Mouse (Mus musculus) gastrocnemius, postnatal 10 days (tissue): ENCODE data around the gene Timp4. TPM values are rescaled to one million over a fixed set of nuclear protein-coding genes. Genes with fewer than 3 reads are reported as not detected.

Experiments
- DNase-seq: peaks from one replicate; pipeline ENCODE4 v3.0.0; 2021; ENCODE audit warnings: mixed read lengths
- long read RNA-seq, 2 experiments: library from polyadenylated mRNA; stranded (forward); transcript quantifications; one replicate each; pipeline ENCODE4 v2.0.0; 2021
- total RNA-seq, 2 experiments: library from RNA; stranded (reverse); gene quantifications; 2 replicates each; pipeline ENCODE4 v1.2.3; 2021

The Timp4 gene
- total RNA-seq: 1 to 10 TPM; 2.0 to 7.1 TPM
- long read RNA-seq, experiment 1, full-length matches to known transcripts: 1 of 1 reads
- long read RNA-seq, experiment 1, partial matches to known transcripts: 0 of 1 reads
- long read RNA-seq, experiment 1, other reads (novel, unspliced or antisense): 0 of 1 reads
- long read RNA-seq, experiment 2, full-length matches to known transcripts: 12 of 15 reads
- long read RNA-seq, experiment 2, partial matches to known transcripts: 0 of 15 reads
- long read RNA-seq, experiment 2, other reads (novel, unspliced or antisense): 3 of 15 reads

DNA sequence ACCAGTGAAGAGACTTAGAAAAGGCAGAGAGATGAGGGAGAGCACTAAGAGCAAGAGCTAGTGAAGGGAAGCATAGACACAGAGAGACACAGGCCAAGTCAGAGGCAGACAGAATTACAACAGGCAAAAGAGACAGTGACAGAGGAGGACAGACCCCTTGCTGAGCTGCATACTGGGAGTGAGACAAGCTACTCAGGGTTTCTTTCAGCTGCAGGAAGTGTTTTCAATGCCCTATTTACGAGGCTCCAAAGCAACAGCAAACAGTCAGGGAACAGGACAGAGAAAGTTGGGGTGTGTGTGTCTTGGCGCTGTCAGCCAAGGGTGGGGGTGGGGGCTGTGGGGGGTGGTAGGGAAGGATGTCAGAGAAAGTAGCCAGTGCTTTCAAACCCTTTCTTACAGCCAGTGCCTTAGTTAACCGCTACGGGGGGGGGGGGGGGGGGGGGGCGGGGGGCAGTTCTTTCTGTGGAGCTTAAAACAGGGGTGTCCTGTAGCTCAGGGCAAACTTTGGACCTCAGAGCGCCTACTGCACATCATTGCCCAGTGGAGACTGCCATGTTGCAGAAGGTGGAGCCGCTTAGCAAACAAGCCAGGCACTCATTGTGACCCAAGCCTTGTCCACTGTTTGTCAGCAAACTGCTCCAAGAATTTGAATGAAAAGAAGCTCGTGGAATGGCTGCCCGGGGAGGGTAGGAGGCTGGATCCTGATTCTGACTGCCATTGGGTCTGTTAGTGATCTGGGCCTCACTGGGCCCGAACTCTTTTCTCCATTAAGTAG, at the start of gene Timp4:
Timp4 (minus strand) TSS at position 107 of the 775 bp plus-strand sequence.
- no peak for DNase-seq

DNA sequence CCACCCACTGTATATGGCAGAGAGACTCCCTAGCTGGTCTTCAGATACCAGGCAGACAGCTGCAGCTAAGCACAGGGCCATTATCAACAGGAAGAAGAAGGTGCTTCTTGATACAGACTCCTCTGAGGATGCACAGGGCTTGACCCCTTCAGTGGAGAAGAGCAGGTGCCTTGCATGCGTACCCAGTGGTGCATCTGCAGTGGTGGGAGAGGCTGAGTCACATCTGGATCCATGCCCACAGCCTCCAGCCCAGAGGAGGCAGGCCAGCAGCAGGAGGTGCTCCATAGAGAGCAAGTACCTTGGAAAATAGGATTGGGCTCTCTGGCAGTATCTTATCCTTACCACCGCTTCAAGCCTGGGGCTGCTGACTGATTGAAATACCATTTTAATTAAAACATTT, 41.9 kb upstream of the Timp4 start:
- no peak for DNase-seq

DNA sequence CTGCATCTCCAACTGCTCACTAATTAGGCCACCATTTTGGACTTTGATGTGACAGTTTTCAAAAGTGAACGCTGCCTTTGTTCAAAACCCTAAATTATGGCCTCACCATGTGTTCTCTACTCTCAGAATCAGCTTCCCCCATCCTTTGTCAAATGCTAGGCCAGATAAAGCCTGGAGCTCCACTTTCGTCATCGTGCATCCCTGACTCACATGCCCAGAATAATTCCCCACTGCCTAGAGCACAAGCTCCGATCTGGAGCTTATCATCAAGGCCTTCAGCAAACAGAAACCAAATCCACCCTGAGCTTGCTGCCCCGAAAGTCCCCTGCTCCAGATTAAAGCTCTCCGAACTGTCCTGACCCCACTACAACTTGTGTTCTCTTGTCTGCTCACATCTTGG, 40.6 kb upstream of the Timp4 start:
- DNase-seq: no peak

DNA sequence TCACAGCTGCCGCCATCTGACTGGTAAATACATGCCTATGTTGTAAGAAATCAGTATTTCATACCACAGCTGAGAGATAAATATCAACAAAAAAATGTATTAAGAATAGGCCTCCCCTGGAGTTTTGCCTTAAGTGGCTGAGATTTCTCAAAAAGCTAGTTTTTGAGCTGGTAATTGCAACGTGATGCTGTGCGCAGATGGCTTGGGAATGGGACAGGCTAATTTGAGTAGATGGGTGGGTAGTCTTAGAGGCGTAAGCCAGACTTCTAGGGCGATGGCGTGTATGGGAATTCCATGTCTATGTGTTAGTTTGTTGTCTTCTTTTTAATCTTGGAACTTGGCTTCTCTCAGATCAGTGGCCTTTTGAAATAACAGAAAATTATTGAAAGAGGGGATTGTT, 39.8 kb upstream of the Timp4 start:
- no peak for DNase-seq

DNA sequence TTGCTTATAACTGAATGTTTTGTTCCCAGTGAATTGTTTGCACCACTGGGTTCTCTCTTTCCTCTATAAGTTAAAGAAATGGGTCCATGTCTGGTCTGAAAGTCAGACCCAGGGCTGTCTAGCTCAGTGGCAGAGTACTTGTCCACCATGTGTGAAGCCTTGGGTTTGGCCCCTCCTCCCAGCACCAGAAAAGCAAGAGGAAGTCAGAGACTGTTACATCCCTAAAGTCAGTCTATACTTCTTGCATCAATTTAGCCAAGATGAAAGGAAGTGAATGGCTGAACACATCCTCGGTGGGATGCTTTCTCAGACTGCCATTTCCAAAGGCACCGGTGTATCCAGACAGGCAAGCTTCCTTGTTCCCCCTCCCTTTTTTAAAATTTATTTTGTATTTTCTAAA, 39.1 kb upstream of the Timp4 start:
- no peak for DNase-seq

DNA sequence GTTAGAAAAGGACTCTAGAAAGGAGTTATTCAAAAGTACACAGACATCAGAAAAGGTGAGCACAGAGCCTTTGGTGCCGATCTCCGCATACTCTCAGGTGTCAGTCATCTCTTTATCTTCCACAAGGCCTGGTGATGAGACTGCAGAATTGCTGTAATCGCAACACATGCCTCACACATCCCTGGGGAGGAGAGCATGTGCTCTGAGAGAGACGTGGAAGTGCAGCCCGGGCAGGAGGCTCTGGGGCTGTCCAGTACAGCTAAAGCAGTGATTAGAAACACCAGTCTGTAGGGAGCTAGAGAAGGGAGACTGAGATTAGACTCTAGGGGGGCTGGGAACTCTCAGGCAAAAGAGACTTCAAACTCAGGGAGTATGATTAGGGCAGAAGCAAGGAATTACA, 38.6 kb upstream of the Timp4 start:
- no peak for DNase-seq

DNA sequence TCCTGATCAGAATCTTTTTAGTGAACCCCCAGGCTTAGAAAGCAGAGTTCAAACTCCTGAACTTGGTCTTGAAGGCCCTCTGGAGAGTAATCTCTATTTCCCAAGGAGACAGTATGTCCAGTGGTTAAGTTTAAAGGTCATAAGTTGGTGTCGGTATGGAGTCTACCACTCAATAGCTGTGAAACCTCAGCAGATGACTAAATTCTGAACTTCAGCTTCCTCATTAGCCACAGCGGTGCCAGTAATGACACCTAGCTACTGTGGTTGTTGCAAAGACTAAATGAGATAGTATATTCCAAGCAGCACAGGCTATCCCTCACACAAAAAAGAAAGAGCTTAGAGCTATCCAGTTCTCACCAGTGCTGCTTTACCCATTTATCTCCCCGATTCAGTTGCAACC, 36.2 kb upstream of the Timp4 start:
- DNase-seq: no peak

DNA sequence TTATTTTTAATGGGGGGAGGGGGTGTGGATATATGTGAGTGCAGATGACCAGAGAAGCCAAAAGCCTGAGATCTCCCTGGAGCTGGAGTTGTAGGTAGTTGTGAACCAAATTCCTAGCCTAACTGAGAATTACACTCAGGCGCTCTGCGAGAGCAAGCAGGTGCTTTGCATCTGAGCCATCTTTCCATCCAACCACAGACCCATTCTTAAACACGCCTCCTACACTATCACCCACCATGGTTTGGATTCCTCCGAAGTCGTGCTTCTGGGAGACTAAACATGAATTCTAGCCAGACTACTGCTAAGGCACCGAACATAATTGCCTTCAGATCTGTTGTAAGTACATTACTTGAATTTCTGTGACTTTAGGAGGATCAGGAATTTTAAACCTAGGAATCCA, 34.4 kb upstream of the Timp4 start:
- DNase-seq: no peak

DNA sequence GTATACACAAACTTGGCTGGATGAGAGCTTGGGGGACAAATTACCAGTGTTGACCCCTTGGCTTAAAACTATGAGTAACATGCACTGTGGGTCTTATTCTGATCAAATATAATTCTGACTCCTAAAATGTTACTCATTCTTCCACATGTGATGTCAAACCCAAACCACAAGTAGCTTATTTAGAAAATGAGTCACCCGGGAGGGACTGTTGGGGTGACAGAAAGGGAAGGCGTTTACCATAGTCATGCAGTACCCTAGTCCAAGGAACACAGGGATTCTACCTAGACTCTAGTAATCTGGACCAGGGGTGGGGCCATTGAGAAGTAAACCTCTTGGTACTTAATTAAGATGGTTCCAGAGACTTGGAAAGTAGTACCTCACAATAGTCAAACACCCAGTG, 32.1 kb upstream of the Timp4 start:
- DNase-seq: no peak

DNA sequence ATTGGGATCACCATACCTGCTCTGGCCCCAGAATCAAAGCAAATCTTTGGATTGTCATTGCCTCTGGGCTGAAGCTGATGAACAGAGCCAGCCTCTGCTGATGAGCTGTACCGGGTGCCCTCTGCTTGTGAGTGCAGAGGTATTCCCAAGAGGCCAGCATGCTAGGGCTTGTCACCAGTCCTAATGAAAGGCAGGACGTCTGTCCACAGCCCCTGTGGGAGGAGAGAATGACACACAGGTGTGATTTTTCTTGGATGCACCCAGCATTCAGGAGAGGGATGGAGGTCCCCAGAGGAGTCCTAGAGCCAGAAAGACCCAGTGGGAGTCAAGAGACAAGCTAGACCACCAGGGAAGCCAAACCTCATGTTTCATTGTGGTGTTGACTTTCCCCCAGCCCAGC, 27.6 kb upstream of the Timp4 start:
- DNase-seq: no peak

DNA sequence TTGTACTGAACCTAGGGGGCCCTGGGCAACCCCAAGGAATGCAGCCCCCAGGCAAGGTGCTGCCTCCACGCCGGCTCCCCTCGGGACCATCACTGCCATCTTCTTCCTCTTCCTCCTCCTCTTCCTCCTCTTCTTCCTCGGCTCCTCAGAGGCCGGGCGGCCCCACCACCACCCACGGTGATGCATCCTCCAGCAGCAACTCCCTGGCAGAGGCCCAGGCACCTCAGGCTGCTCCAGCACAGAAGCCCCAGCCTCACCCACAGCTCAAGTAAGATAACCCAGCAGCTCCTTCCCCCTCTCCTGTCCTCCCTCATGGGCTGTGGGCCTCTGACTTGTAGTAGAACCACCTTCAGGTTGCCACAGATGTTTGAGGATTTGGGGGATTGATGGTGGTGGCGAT, 26.1 kb upstream of the Timp4 start:
- DNase-seq: no peak

DNA sequence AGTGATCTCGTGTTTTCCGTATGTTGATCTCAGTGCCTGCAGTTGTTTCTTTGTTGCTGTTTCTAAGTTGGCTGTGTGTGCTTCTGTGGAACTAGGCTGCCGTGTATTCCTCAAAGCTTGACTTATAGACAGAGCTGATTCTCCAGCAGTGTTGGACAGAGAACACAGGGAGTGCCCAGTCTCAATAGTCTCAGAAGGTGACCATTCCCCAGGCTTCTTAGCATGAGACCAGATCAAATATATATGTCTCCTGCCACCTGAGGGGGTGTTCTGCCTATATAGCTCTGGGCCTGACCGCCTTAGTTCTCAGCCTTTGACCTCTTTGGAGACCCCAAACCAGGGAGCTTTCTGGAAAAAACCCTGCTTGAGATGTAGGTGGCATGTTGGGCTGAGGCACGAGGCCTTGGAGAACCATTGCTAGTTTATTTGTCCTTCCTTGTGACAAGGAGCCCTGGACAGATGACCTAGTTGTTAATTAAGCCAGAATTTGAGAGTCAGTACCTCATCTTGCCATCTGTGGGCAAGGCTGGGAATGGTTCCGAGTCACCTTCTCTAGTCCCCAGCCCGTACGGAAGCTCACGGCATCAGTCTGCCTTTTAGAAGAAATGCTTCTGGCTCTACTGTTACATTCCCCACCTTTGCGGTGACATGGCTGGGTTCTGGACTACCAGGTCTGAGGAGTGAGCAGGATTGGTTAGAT, 23.3 kb upstream of the Timp4 start:
- no peak for DNase-seq

DNA sequence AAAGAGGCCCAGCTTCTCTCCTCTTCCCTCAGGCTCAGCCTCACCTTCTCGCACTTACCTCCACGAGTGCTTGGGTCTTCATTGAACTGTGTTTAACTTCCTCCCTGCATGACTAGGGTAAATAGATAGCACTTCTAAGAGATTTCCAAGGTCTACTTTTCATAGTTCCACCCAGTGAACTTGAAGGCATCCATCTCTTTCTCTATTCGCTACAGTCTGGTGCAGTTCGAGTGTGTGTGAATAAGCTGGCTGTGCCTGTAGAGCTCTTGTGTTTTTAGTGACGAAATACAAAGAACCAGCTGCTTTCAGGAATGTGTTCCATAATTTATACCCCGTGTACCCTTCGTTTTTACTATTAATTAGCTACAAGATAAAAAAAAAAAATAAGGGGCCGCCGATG, 22.7 kb upstream of the Timp4 start:
- no peak for DNase-seq

DNA sequence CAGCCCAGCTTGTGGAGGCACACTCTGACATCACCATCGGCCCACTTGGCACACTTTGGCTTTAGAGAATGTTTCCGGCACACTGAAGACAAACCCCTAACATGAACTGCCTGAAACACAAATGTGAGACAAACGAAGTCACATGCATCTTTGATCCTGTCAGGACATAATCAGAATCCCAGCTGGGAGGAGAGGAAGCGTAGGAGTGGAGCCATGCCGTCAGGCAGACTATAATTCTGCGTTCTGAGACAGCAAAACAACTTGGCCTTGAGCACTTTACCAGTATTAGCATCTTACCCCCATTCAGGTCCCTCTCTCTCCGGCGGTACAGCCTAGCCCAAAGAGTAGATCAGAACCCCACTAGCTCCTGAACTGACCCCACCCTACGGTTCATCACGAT, 21.3 kb upstream of the Timp4 start:
- DNase-seq: no peak

DNA sequence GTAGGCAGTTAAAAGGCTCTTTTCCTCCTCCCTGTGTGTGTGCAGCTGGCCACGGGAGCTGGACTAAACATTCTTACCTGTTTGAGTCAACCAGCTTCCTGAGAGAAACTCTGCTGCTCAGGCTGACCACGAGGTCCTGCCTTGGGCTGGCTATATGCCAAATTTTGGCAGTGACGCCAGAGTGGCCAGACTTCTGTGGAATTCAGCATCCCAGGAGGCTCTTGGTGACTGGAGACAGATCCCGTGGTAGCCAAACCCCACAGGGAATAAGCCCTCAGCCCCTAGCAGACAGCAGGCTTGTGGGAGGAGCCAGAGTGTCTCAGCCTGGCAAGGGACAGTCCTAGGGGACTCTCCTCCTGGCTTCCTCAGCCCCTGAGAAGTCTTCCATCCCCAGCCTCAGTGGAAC, 19.9 kb upstream of the Timp4 start:
- DNase-seq: peak; percentile 31

DNA sequence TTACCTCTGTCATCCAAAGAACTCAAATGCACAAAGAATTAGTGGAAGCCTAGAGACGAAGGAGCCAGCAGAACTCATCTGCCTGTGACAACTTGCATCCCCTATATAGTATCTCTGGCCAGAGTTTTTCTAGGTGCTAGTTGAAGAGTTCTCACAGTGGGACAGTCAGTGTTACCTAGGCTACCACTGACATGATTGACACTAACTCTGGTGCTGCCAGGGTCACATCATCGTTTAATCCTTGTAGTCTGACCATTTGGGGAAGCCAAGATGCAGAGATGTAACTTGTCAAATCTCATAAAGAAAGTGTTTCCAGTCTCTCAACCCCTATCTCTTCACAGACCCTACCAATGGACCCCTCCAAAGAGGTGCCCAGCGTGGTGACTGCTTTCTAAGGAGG, 19.3 kb upstream of the Timp4 start:
- no peak for DNase-seq

DNA sequence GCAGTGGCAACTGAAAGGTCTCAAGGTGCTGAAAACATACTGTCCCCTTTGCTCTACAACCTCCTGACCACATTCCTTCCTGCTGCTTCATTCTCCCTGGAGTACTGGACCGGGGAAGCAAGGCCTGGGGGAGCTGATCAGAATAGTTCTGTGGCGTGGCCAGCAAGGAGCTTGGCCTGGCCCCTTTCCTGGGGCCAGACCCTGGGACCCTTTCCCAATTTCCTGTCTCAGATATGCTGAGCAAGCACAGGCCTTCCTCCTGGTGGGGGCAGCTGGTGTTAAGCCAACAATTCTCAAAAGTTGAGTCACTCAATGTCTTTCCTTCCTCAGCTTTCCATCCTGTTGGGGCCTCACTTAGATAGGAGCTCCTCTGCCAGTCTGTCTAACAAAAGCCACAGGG, 18.1 kb upstream of the Timp4 start:
- no peak for DNase-seq

DNA sequence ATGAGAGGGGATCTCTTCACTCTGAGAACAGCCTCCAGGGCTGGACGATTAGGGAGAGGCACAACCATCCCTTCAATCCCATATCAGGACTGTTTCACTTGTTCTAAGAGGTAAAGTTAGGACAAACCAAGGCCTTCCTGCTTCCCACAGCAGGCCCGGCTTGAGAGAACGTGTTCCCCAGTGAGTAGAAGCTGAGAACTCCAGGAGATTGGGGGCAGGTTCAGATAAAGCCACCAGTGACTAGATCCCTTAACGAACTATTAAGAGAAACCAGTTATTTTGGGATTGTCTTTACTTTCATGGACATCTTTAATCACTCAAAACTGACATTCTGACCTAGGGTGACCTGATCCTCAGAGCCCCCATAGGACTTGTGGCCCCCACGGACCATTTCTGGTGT, 17.6 kb upstream of the Timp4 start:
- DNase-seq: no peak

DNA sequence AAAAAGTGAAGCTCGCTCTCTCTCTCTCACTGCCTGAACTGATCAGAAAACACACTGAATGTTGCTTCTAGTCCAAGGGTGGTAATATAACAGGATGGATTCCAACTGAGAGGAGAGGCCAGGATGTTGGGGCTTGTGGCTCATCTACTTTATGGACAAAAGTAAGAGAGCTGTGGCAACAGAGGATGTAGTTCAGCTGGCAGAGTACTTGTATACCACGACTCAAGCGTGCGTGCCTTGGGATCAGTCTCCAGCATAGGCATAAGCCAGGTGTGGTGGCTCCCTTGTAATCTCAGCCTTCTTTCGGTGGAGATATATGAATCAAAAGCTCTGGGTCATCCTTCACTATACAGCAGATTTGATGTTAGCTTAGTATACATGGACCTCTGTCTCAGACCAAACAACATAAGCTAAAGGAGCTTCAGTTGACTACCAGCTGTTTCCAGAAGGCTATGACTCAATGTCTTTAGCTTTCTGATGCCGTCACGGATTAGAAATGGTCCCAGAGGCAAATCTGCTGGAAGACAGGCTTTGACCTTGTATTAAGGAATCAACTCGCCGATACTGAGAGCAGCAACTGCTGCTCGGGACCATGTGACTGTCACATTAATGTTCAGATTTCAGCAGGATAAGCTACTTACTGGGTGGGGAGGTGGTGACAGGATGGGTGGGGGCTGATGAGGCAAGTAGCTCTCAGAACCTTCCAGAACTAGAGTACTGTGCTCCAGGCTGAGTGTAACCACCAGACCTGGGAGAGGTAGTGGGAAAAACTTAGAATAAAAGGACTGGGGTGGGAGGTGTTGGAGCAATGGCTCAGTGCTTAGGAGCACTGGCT, 16.8 kb upstream of the Timp4 start:
- DNase-seq: no peak

DNA sequence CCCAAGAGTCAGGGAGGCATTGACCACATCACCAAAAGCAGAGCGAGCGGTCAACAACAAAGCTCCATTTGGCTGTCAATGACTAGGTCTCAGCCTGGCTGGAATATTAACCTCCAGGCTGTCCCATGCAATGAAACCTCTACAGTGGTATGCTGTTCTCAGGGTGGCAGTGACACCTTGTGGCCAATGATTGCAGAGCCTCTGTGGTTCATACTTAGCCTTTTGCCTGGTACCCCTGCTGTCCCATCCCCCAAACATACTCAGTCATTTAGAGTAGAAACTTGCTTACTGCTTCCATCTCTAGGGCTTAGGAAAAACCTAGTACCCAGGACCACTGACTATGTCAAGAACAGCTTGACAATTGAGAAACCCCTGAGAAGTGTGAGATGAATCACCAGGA, 15.9 kb upstream of the Timp4 start:
- DNase-seq: peak; percentile 65

DNA sequence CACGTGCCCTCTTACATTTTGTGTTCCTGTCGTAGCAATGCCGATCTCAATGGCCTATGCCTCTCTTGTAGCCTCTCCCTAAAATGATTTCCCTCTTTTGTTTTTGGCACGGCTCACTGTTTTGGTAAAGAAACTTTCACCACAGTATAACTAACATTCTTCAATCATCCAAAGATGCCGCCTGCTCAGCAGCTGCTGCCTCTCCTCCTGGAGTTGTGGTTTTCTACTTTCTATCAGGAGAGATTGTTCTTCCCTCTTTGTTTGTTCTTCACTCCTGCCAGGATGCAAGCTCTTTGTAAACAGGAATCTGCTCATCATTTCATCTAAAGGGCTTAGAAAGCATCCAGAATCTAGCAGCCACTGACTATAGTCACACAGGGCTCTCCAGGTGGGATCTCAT, 14.8 kb upstream of the Timp4 start:
- DNase-seq: no peak

DNA sequence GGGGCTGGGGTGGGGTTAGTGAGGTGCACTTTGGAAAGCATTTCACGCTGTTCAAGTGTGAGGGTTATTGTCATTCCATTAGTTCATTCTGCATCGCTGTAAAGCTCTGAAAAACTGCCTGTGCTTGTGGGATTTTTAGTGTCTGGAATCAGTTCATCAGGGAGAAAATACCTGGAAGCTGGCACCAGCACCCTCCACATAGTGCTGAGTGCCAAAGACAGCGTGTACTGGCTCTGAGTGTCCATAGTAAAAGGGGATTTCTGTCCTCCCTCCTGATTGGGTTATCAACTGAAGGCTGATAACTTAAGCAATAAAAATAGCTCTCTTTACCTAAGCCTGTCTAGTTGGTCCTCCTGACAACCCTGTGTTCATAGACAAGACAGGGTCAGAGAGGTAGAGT, 8.5 kb upstream of the Timp4 start:
- DNase-seq: no peak

DNA sequence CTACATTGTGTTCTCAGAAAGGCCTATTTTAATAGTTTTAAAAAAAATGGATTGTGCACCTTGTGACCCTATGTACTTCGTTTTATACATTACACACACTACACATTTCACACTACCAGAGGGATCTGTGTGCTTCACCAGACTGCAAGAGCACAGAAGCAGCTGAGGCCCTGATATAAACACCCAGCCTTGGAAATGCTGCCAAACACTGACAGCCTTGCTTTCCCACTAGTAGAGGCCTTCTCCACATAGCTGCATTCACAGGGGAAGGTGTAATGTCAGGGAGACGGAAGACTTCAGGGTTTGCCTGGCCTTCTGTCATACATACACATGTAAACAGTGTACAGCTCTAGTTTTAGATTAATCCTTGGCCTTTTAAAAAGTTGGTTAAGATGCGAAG, 3.2 kb upstream of the Timp4 start:
- no peak for DNase-seq
